Mouse (Mus musculus): ENCODE data around the gene Gm43738. TPM values are rescaled to one million over a fixed set of nuclear protein-coding genes. Genes with fewer than 3 reads are reported as not detected.

Gm43738 gene
- total RNA-seq (2012; rRNA removed) = 0.26 TPM in 1 of 2 replicates, not detected in the other

DNA sequence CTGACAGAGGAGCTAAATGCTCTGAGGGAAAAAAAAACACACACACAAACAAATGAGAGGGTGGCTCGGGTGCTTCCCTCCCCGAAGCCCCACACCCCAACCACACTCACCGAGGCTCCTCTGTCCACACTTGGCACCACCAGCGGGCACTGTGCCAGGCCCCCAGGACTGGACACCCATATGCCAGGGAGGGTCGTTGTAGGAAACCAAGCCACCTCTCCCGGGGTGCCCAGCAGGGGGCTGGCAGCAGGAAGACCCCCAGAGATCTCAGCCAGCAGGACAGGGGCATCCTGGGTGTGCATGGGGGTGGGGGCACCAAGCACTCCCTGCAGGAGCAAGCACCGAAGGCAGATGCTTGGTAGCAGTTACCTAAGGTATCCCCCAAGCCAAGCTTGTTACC, at the start of gene Gm43738:
Gm43738 (minus strand) TSS at position 289 of the 400 bp plus-strand sequence.
- Histone ChIP-seq H3K4me1 (ENCODE audit: control insufficient read depth in 2 of 2, insufficient read depth in 2 of 2, low read length in 2 of 2, poor library complexity in 1 of 2) (peaks cover 0 to 5% of the 10 kb centered on the region in 2 experiments; a peak in 2 of 4 replicates), H3K36me3 (ENCODE audit: control insufficient read depth, insufficient read depth, low read length, poor library complexity, severe bottlenecking) (peaks cover 29% of the 10 kb centered on the region), H3K4me3 (ENCODE audit: insufficient read depth in 1 of 2, low read depth in 1 of 2, low read length in 2 of 2, poor library complexity in 1 of 2, severe bottlenecking in 1 of 2) (peak within 1 kb of the TSS; percentile 83 to 97), H3K9ac (ENCODE audit: insufficient read depth, low read depth, low read length, poor library complexity, severe bottlenecking) (peak within 1 kb of the TSS; percentile 77), H3K9me3 (ENCODE audit: control insufficient read depth, insufficient read depth, low read depth, low read length) (no peaks in the 10 kb centered on the region), H3K27ac (ENCODE audit: insufficient read depth, low read depth, low read length, poor library complexity, severe bottlenecking) (peak within 1 kb of the TSS; percentile 70)
- no peak for DNase-seq (ENCODE audit: low read depth, low spot score)
- TF ChIP-seq CHD2 (IDR thresholded peaks at IDR 0.05; ENCODE audit: low read depth, low read length) = no peak
- TF ChIP-seq HCFC1 (IDR thresholded peaks at IDR 0.05; ENCODE audit: borderline replicate concordance, insufficient read depth, low read length) = no peak
- no peak for TF ChIP-seq ZC3H11A (IDR thresholded peaks at IDR 0.05; ENCODE audit: borderline replicate concordance, low read depth, low read length)
- no peak for TF ChIP-seq ZNF384 (IDR thresholded peaks at IDR 0.05; ENCODE audit: low read depth, low read length)
- no peak for TF ChIP-seq MAFK (IDR thresholded peaks at IDR 0.05; ENCODE audit: insufficient read depth, low read depth, low read length)
- in situ Hi-C loops (cut with MboI; ENCODE audit: low sequenced_read_pairs in 2 of 2, unreplicated experiment in 2 of 2) = no loop called here

GRCm38 (mm10) chr3:89148567-89148966, 47.7 kb upstream of the Gm43738 start:
- H3K4me1 ChIP-seq (ENCODE audit: control insufficient read depth in 2 of 2, insufficient read depth in 2 of 2, low read length in 2 of 2, poor library complexity in 1 of 2) = peaks cover 0 to 9% of the 10 kb centered on the region in 2 experiments; a peak in 1 of 4 replicates
- no peak overlapping the region for H3K9ac ChIP-seq (ENCODE audit: insufficient read depth, low read depth, low read length, poor library complexity, severe bottlenecking)
- TF ChIP-seq ZC3H11A (IDR thresholded peaks at IDR 0.05; ENCODE audit: borderline replicate concordance, low read depth, low read length) (no peak), CHD2 (IDR thresholded peaks at IDR 0.05; ENCODE audit: low read depth, low read length) (no peak), HCFC1 (IDR thresholded peaks at IDR 0.05; ENCODE audit: borderline replicate concordance, insufficient read depth, low read length) (no peak), ZNF384 (IDR thresholded peaks at IDR 0.05; ENCODE audit: low read depth, low read length) (no peak), MAFK (IDR thresholded peaks at IDR 0.05; ENCODE audit: insufficient read depth, low read depth, low read length) (no peak)
- in situ Hi-C loops (cut with MboI; ENCODE audit: low sequenced_read_pairs in 2 of 2, unreplicated experiment in 2 of 2) = no loop called here
- H3K27ac ChIP-seq (ENCODE audit: insufficient read depth, low read depth, low read length, poor library complexity, severe bottlenecking) = no peak overlapping the region
- no peak overlapping the region for H3K4me3 ChIP-seq (ENCODE audit: insufficient read depth in 1 of 2, low read depth in 1 of 2, low read length in 2 of 2, poor library complexity in 1 of 2, severe bottlenecking in 1 of 2)
- no peaks in the 10 kb centered on the region for H3K36me3 ChIP-seq (ENCODE audit: control insufficient read depth, insufficient read depth, low read length, poor library complexity, severe bottlenecking)
- no peak for DNase-seq (ENCODE audit: low read depth, low spot score)
- H3K9me3 ChIP-seq (ENCODE audit: control insufficient read depth, insufficient read depth, low read depth, low read length) = no peaks in the 10 kb centered on the region

DNA sequence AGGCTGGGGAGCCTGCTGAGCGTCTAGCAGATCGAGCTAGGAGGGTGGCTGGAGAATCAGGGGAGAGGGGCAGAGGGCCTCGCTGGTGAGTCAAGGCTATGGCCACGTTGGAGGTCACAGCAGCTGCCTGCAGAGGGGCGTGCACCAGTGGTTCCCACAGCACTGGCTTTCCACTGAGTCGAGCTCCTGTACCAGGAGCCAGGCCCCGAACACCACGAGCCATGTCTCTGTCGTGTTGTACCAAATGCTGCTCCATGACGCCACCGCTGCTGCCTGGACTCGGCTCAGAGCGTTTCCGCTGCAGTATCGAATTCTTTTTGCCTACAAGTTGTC, 47.0 kb upstream of the Gm43738 start:
- no peak overlapping the region for H3K27ac ChIP-seq (ENCODE audit: insufficient read depth, low read depth, low read length, poor library complexity, severe bottlenecking)
- peak overlapping the region; percentile 29; the same call in 1 of the 2 replicates for H3K9ac ChIP-seq (ENCODE audit: insufficient read depth, low read depth, low read length, poor library complexity, severe bottlenecking)

DNA sequence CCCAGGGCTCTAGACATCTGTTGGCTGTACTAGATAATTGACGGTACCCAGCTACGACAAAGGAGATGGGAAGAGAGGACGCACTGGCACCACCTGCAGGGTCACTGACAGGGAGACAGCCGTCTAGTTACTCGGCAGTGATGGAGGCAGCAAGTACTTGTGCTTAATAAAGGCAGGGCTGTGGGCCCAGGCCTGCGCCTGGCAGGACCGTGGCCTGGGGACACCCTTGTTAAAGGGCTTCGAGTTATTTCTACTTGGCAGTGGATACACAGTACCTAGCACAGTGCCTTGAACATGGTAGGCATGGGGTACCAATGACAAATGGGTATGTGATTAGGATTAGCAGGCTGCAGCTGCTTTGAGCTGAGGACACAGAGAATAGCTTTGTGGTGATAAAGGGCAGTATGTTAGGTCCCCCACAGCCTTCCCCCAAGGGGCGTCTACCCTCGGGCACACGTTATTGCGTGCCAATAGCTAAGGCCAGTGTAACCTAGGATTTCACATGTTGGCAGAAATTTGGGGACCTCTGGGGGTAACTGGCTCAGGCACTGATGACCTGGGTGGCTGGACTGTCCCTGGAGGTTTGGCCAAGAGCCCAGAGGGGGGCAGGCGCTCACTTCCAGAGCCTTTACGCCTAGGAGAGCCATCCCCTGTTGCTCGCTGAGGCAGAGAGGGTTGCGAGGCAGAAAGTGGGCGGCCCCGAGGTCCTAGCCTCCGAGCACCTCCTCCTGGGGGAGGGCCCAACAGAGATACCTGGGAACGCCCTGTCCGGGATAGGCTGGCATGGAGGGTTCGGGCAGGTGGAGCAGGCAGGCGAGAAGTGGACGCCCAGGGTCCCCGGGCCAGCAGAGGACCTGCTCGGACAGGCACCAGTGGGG, 46.4 kb upstream of the Gm43738 start:
- Histone ChIP-seq H3K9me3 (ENCODE audit: control insufficient read depth, insufficient read depth, low read depth, low read length) (no peaks in the 10 kb centered on the region), H3K27ac (ENCODE audit: insufficient read depth, low read depth, low read length, poor library complexity, severe bottlenecking) (no peak overlapping the region), H3K4me1 (ENCODE audit: control insufficient read depth in 2 of 2, insufficient read depth in 2 of 2, low read length in 2 of 2, poor library complexity in 1 of 2) (peaks cover 0 to 13% of the 10 kb centered on the region in 2 experiments; a peak in 1 of 4 replicates), H3K36me3 (ENCODE audit: control insufficient read depth, insufficient read depth, low read length, poor library complexity, severe bottlenecking) (no peaks in the 10 kb centered on the region), H3K4me3 (ENCODE audit: insufficient read depth in 1 of 2, low read depth in 1 of 2, low read length in 2 of 2, poor library complexity in 1 of 2, severe bottlenecking in 1 of 2) (peak overlapping the region; percentile 40 to 59), H3K9ac (ENCODE audit: insufficient read depth, low read depth, low read length, poor library complexity, severe bottlenecking) (peak overlapping the region; percentile 29; the same call in 1 of the 2 replicates)
- DNase-seq (ENCODE audit: low read depth, low spot score) = no peak
- in situ Hi-C loops (cut with MboI; ENCODE audit: low sequenced_read_pairs in 2 of 2, unreplicated experiment in 2 of 2) = no loop called here
- no peak for TF ChIP-seq MAFK (IDR thresholded peaks at IDR 0.05; ENCODE audit: insufficient read depth, low read depth, low read length)
- TF ChIP-seq CHD2 (IDR thresholded peaks at IDR 0.05; ENCODE audit: low read depth, low read length) = no peak
- no peak for TF ChIP-seq ZC3H11A (IDR thresholded peaks at IDR 0.05; ENCODE audit: borderline replicate concordance, low read depth, low read length)
- TF ChIP-seq ZNF384 (IDR thresholded peaks at IDR 0.05; ENCODE audit: low read depth, low read length) = no peak
- no peak for TF ChIP-seq HCFC1 (IDR thresholded peaks at IDR 0.05; ENCODE audit: borderline replicate concordance, insufficient read depth, low read length)

More for the DNA sequence above, 47.0 kb upstream of the Gm43738 start:
- in situ Hi-C loops (cut with MboI; ENCODE audit: low sequenced_read_pairs in 2 of 2, unreplicated experiment in 2 of 2) = no loop called here
- DNase-seq (ENCODE audit: low read depth, low spot score) = no peak
- TF ChIP-seq HCFC1 (IDR thresholded peaks at IDR 0.05; ENCODE audit: borderline replicate concordance, insufficient read depth, low read length) = no peak
- no peak for TF ChIP-seq ZNF384 (IDR thresholded peaks at IDR 0.05; ENCODE audit: low read depth, low read length)
- no peak for TF ChIP-seq CHD2 (IDR thresholded peaks at IDR 0.05; ENCODE audit: low read depth, low read length)
- TF ChIP-seq MAFK (IDR thresholded peaks at IDR 0.05; ENCODE audit: insufficient read depth, low read depth, low read length) = no peak
- TF ChIP-seq ZC3H11A (IDR thresholded peaks at IDR 0.05; ENCODE audit: borderline replicate concordance, low read depth, low read length) = no peak
- Histone ChIP-seq H3K4me1 (ENCODE audit: control insufficient read depth in 2 of 2, insufficient read depth in 2 of 2, low read length in 2 of 2, poor library complexity in 1 of 2) (peaks cover 0 to 13% of the 10 kb centered on the region in 2 experiments; a peak in 1 of 4 replicates), H3K4me3 (ENCODE audit: insufficient read depth in 1 of 2, low read depth in 1 of 2, low read length in 2 of 2, poor library complexity in 1 of 2, severe bottlenecking in 1 of 2) (peak overlapping the region; percentile 40 to 59), H3K9me3 (ENCODE audit: control insufficient read depth, insufficient read depth, low read depth, low read length) (no peaks in the 10 kb centered on the region), H3K36me3 (ENCODE audit: control insufficient read depth, insufficient read depth, low read length, poor library complexity, severe bottlenecking) (no peaks in the 10 kb centered on the region)

All from ES-E14 (cell line).